Mouse (Mus musculus) midbrain, embryonic 14.5 days (tissue): ENCODE data around the gene Popdc2. TPM values are rescaled to one million over a fixed set of nuclear protein-coding genes. Genes with fewer than 3 reads are reported as not detected.

Source experiments
- ATAC-seq: fragments of 200-750 bp; cut with Nextera tagmentation; 2 replicates; pipeline ENCODE4 v1.8.0; 2017; ENCODE audit warnings: moderate number of reproducible peaks, moderate library complexity; ENCODE audit not compliant: low FRiP score, low TSS enrichment
- DNase-seq: peaks from one replicate; pipeline ENCODE4 v3.0.0-alpha.2; 2015
- H3K27ac ChIP-seq: fragments of 300-500 bp; sonication (generic); replicated peaks from 2 replicates; pipeline ENCODE4 v1.5.1; 2014; ENCODE audit warnings: mild to moderate bottlenecking, low read depth, low read length, moderate library complexity
- H3K27me3 ChIP-seq: fragments of 300-500 bp; sonication (generic); 2 replicates; pipeline ENCODE4 v1.6.1; 2014; ENCODE audit warnings: low read length, control low read depth, mixed read lengths; ENCODE audit not compliant: control insufficient read depth, insufficient read depth
- H3K36me3 ChIP-seq: fragments of 300-500 bp; sonication (generic); 2 replicates; pipeline ENCODE4 v1.6.1; 2014; ENCODE audit warnings: low read length, control low read depth; ENCODE audit not compliant: control insufficient read depth, insufficient read depth
- H3K4me1 ChIP-seq: fragments of 300-500 bp; sonication (generic); 2 replicates; pipeline ENCODE4 v1.6.1; 2014; ENCODE audit warnings: mild to moderate bottlenecking, antibody characterized with exemption, low read length, control low read depth; ENCODE audit not compliant: control insufficient read depth, insufficient read depth
- H3K4me2 ChIP-seq: fragments of 300-500 bp; sonication (generic); 2 replicates; pipeline ENCODE4 v1.6.1; 2014; ENCODE audit warnings: mild to moderate bottlenecking, low read length, moderate library complexity
- H3K4me3 ChIP-seq: fragments of 300-500 bp; sonication (generic); replicated peaks from 2 replicates; pipeline ENCODE4 v1.5.1; 2014; ENCODE audit warnings: low read depth, low read length
- H3K9ac ChIP-seq: fragments of 300-500 bp; sonication (generic); replicated peaks from 2 replicates; pipeline ENCODE4 v1.6.1; 2014; ENCODE audit warnings: mild to moderate bottlenecking, low read length, moderate library complexity
- H3K9me3 ChIP-seq: fragments of 300-500 bp; sonication (generic); 2 replicates; pipeline ENCODE4 v1.6.1; 2016; ENCODE audit warnings: low read length, control low read depth, mixed read lengths; ENCODE audit not compliant: control insufficient read depth
- WGBS: fragments of 180-500 bp; shearing (Covaris S2); extraction: QIAGEN DNeasy Blood & Tissue Kit; methylation state at CpG from one replicate; pipeline ENCODE4 v1.1.7; 2014; 5-methylcytosine and 5-hydroxymethylcytosine counted together
- polyA plus RNA-seq: library from polyadenylated mRNA; unstranded; fragments of >200 nt; fragmentation: Nextera tagmentation; extraction: Ambion mirVana; gene quantifications from 2 replicates; pipeline ENCODE4 v1.2.1, GENCODE M21; 2014

The Popdc2 gene
- polyA plus RNA-seq, 1 experiment from 2014 or later: 0.51 TPM

DNA sequence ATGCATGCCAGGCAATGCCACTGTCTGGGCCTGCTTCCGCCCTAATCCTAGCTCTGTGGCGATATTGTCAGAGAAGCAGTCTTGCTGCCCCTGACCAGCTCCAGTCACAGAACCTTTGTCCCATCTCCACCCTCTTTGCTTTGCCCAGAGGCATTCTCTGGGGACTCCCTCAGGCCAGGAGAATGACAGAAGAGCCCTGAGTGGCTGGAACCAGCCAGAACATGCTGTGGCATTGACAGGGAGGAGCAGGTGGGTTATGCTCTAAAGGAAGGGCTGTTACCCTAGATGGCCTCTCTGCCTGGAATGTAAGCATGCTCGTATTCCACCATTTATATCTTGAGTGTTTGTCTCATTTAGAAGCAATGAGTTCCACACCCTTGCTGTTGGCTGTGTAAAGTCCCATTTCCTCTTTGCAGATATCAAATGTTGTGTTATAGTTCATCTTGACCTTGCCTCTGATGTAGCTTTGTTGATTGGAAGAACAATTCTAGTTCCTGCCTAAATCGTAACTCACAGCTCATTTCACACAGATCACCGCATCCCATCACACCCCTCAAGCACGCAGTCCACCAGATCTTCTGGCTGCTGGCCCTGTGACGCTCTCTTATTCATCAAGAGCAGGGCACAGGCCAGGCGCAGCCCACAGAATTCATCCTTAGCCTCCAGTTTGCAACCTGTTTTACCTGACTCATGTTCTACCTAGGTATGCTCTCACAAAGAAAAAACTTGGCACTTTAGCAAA lies 8.8 kb downstream of the Popdc2 start:
- no peaks in the 10 kb centered on the region for H3K9me3 ChIP-seq
- no peak for ATAC-seq

GRCm38 (mm10) chr16:38371705-38372296 lies 9.8 kb downstream of the Popdc2 start:
- Histone ChIP-seq H3K9ac (no peak overlapping the region), H3K27ac (no peak overlapping the region), H3K9me3 (no peaks in the 10 kb centered on the region), H3K27me3 (no peaks in the 10 kb centered on the region), H3K4me2 (no peak overlapping the region), H3K4me3 (no peak overlapping the region), H3K4me1 (peaks cover 4% of the 10 kb centered on the region; the same call in 1 of the 2 replicates), H3K36me3 (no peaks in the 10 kb centered on the region)
- WGBS: 86% methylated on average over 15 of the region's 15 CpGs
- DNase-seq (no peak), ATAC-seq (no peak)

More for the DNA sequence above, 8.8 kb downstream of the Popdc2 start:
- no peaks in the 10 kb centered on the region for H3K27me3 ChIP-seq
- no peak overlapping the region for H3K27ac ChIP-seq
- no peak overlapping the region for H3K9ac ChIP-seq
- H3K36me3 ChIP-seq: no peaks in the 10 kb centered on the region
- 88% methylated on average over 8 of the region's 8 CpGs for WGBS
- H3K4me3 ChIP-seq: no peak overlapping the region
- DNase-seq: no peak
- H3K4me2 ChIP-seq: no peak overlapping the region
- H3K4me1 ChIP-seq: no peaks in the 10 kb centered on the region; the same call in 1 of the 2 replicates

DNA sequence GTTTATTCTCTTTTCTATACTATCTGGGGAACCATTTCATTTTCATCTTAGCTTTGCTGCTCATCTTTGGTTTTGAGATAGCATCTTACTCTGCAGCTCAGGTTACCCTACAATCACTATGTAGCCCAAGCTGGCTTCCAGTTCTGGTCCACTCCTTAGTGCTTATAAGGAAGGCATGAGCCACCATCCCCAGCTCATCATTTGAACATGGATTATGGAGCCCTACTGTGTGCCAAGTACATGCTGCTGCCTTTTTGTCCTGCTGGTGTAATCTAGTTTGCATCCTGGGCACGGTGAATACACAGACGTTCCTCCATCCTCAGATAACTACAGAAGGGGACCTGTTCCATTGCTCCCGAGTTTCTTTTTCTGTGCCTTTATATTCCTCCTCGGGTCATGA lies 10.9 kb downstream of the Popdc2 start:
- H3K4me3 ChIP-seq: no peak overlapping the region
- H3K4me1 ChIP-seq: peaks cover 8% of the 10 kb centered on the region; the same call in 1 of the 2 replicates
- H3K27me3 ChIP-seq: no peaks in the 10 kb centered on the region
- no peaks in the 10 kb centered on the region for H3K9me3 ChIP-seq
- WGBS: 83% methylated on average over 4 of the region's 4 CpGs
- no peak for ATAC-seq
- no peaks in the 10 kb centered on the region for H3K36me3 ChIP-seq
- no peak overlapping the region for H3K9ac ChIP-seq
- no peak for DNase-seq
- no peak overlapping the region for H3K27ac ChIP-seq
- H3K4me2 ChIP-seq: no peak overlapping the region

DNA sequence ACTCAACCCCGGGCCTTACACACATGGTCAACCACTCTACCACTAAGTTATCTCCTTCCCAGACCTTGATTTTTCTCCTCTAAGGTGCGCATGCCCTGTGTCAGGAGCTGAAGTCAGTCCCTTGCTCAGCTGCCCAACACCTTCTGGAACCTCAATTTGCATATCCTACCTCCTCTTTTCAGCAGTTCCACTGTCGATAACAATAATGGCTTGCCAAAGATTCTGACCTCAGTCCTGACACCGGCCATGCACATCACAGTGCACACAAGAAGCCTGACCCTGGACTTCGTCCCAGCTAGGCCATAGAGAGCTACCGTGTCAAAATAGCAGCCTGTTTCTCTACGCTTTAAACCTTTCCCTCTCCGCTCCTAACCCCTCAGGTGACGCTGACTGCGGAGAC lies 11.4 kb downstream of the Popdc2 start:
- Histone ChIP-seq H3K27me3 (no peaks in the 10 kb centered on the region), H3K36me3 (no peaks in the 10 kb centered on the region), H3K4me3 (no peak overlapping the region), H3K27ac (no peak overlapping the region), H3K9me3 (no peaks in the 10 kb centered on the region), H3K4me1 (peaks cover 8% of the 10 kb centered on the region; the same call in 1 of the 2 replicates), H3K4me2 (no peak overlapping the region), H3K9ac (no peak overlapping the region)
- ATAC-seq: no peak
- no peak for DNase-seq
- WGBS: 84% methylated on average over 10 of the region's 10 CpGs

DNA sequence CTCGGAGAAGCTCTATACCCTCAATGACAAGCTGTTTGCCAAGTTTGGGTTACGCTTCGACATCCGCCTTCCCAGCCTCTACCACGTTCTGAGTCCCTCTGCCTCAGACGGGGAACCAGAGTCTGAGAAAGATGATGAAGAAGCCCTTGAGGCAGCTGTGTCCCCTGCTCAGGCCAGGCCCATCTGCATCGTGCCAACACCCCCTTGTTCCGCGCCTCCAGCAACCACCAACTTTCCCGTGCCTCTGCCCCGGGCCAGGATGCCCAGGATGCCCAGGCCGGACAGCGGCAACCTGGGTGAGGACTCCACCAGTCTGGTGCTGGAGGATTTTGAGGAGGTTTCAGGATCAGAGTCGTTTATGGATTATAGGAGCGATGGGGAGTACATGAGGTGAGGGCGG lies 11.9 kb downstream of the Popdc2 start:
- no peak for DNase-seq
- H3K4me1 ChIP-seq: peaks cover 8% of the 10 kb centered on the region; the same call in 1 of the 2 replicates
- no peak overlapping the region for H3K9ac ChIP-seq
- H3K4me2 ChIP-seq: no peak overlapping the region
- no peaks in the 10 kb centered on the region for H3K36me3 ChIP-seq
- H3K27ac ChIP-seq: no peak overlapping the region
- WGBS: 87% methylated on average over 16 of the region's 16 CpGs
- no peak overlapping the region for H3K4me3 ChIP-seq
- no peaks in the 10 kb centered on the region for H3K9me3 ChIP-seq
- no peak for ATAC-seq
- H3K27me3 ChIP-seq: no peaks in the 10 kb centered on the region

DNA sequence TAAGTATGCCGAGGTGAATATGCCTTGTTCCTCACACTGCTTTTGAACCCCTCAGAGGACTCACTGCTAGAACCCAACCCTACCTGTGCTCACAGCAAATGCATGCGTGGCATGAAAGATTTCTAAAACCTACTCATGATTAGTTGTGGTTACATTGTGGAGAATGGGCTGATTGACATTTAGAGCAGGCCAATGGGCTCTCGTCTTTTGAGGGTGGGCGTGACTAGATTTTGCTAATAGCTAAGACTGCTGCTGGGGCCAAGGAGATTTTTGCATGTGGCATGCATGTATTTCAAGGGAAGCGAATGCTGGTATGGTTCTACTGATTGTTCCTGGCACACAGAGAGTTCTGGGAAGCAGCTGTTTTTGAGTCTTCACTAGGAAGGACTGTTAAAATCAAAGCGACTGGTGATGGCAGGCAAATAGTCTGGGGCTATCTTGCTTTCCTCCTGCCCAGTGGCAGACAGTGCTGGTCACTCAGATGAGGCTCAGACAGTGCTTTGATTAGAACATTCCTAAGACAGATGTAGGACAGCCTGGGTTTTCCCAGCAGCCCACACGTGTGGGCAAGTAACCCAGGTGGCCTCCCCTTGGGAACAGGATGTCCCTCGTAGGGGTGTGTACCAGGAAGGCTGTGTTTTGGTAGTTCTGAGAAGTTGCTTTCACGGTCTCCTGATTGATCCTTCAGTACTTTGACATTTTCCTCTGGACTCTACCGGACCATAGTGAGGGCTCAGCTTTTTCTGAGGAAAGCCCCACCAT lies 12.6 kb downstream of the Popdc2 start:
- no peaks in the 10 kb centered on the region for H3K36me3 ChIP-seq
- H3K4me1 ChIP-seq: peaks cover 8% of the 10 kb centered on the region; the same call in 1 of the 2 replicates
- H3K4me3 ChIP-seq: no peak overlapping the region
- no peaks in the 10 kb centered on the region for H3K27me3 ChIP-seq
- peak; percentile 20 for DNase-seq
- H3K9me3 ChIP-seq: no peaks in the 10 kb centered on the region
- no peak overlapping the region for H3K4me2 ChIP-seq
- 84% methylated on average over 10 of the region's 10 CpGs for WGBS
- H3K27ac ChIP-seq: no peak overlapping the region
- no peak overlapping the region for H3K9ac ChIP-seq
- no peak for ATAC-seq

DNA sequence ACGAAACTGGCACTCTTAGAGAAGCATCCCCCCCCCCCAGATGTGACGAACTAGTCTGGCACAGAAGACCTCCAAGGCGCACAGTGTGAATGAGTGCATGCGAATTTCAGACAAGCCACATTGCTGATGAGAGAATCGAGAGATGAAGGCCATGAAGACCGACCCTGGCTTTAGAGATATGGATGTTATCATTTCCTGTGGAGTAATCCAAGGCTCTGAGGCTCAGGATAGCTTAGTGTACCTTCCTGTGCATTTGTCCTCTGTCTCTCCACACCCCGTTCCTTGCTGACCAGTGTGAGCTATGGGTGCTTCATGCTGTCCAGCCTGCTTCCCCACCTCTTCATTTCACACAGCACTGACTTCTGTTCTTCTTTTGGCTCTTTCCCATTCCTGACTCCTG lies 13.2 kb downstream of the Popdc2 start:
- no peak for DNase-seq
- 85% methylated on average over 7 of the region's 7 CpGs for WGBS
- Histone ChIP-seq H3K4me2 (no peak overlapping the region), H3K27ac (no peak overlapping the region), H3K27me3 (no peaks in the 10 kb centered on the region), H3K4me1 (peaks cover 8% of the 10 kb centered on the region; the same call in 1 of the 2 replicates), H3K9me3 (no peaks in the 10 kb centered on the region), H3K36me3 (no peaks in the 10 kb centered on the region), H3K4me3 (no peak overlapping the region), H3K9ac (no peak overlapping the region)
- no peak for ATAC-seq

GRCm38 (mm10) chr16:38376163-38376840 lies 14.3 kb downstream of the Popdc2 start:
- Histone ChIP-seq H3K36me3 (no peaks in the 10 kb centered on the region), H3K27me3 (no peaks in the 10 kb centered on the region), H3K9me3 (no peaks in the 10 kb centered on the region), H3K27ac (peak overlapping the region; percentile 76), H3K4me1 (peaks cover 8% of the 10 kb centered on the region; the same call in 1 of the 2 replicates), H3K9ac (peak overlapping the region; percentile 54), H3K4me3 (peak overlapping the region; percentile 19), H3K4me2 (peak overlapping the region; percentile 51)
- ATAC-seq: peak; percentile 83; the same call in 1 of the 2 replicates
- peak; percentile 83 for DNase-seq
- 30% methylated on average over 16 of the region's 17 CpGs for WGBS
